Mouse (Mus musculus): Measurements from ENCODE around the gene Hsd17b7. TPM values are rescaled to one million over a fixed set of nuclear protein-coding genes. Genes with fewer than 3 reads are reported as not detected.

Hsd17b7 gene
- polyA plus RNA-seq, 1 experiment from 2014 or later = 12.1 TPM

GRCm38 (mm10) chr1:169911526-169911925 is 57.5 kb downstream of the Hsd17b7 start:
- Histone ChIP-seq H3K27ac (ENCODE audit: low read depth, low read length) (no peak overlapping the region), H3K9ac (ENCODE audit: low read depth, low read length) (no peak overlapping the region), H3K4me2 (no peak overlapping the region), H3K4me3 (ENCODE audit: low read depth, low read length) (no peak overlapping the region), H3K27me3 (replicated peaks; ENCODE audit: control insufficient read depth, insufficient read depth, low read length) (no peaks in the 10 kb centered on the region), H3K4me1 (replicated peaks; ENCODE audit: control insufficient read depth, insufficient read depth, low read length) (no peaks in the 10 kb centered on the region), H3K36me3 (ENCODE audit: control insufficient read depth, insufficient read depth, low read length) (no peaks in the 10 kb centered on the region), H3K9me3 (ENCODE audit: control insufficient read depth, low read length) (no peaks in the 10 kb centered on the region)
- WGBS = 65% methylated on average over 6 of the region's 6 CpGs
- DNase-seq (ENCODE audit: low spot score) (no peak), ATAC-seq (replicated peaks; ENCODE audit: low FRiP score) (no peak)

GRCm38 (mm10) chr1:169910751-169911150 is 58.3 kb downstream of the Hsd17b7 start:
- Histone ChIP-seq H3K9me3 (ENCODE audit: control insufficient read depth, low read length) (no peaks in the 10 kb centered on the region), H3K27me3 (replicated peaks; ENCODE audit: control insufficient read depth, insufficient read depth, low read length) (no peaks in the 10 kb centered on the region), H3K4me1 (replicated peaks; ENCODE audit: control insufficient read depth, insufficient read depth, low read length) (no peaks in the 10 kb centered on the region), H3K4me3 (ENCODE audit: low read depth, low read length) (no peak overlapping the region), H3K9ac (ENCODE audit: low read depth, low read length) (no peak overlapping the region), H3K27ac (ENCODE audit: low read depth, low read length) (no peak overlapping the region), H3K4me2 (no peak overlapping the region), H3K36me3 (ENCODE audit: control insufficient read depth, insufficient read depth, low read length) (no peaks in the 10 kb centered on the region)
- 76% methylated on average over 7 of the region's 7 CpGs for WGBS
- DNase-seq (ENCODE audit: low spot score) (no peak), ATAC-seq (replicated peaks; ENCODE audit: low FRiP score) (no peak)

GRCm38 (mm10) chr1:169909659-169910058 is 59.4 kb downstream of the Hsd17b7 start:
- Histone ChIP-seq H3K4me1 (replicated peaks; ENCODE audit: control insufficient read depth, insufficient read depth, low read length) (no peaks in the 10 kb centered on the region), H3K4me3 (ENCODE audit: low read depth, low read length) (no peak overlapping the region), H3K9me3 (ENCODE audit: control insufficient read depth, low read length) (no peaks in the 10 kb centered on the region), H3K27me3 (replicated peaks; ENCODE audit: control insufficient read depth, insufficient read depth, low read length) (no peaks in the 10 kb centered on the region), H3K27ac (ENCODE audit: low read depth, low read length) (no peak overlapping the region), H3K36me3 (ENCODE audit: control insufficient read depth, insufficient read depth, low read length) (no peaks in the 10 kb centered on the region), H3K9ac (ENCODE audit: low read depth, low read length) (no peak overlapping the region), H3K4me2 (no peak overlapping the region)
- DNase-seq (ENCODE audit: low spot score) = no peak
- 83% methylated on average over 6 of the region's 6 CpGs for WGBS
- ATAC-seq (replicated peaks; ENCODE audit: low FRiP score) = no peak

- Histone ChIP-seq H3K4me1 (replicated peaks; ENCODE audit: control insufficient read depth, insufficient read depth, low read length) (no peaks in the 10 kb centered on the region), H3K27me3 (replicated peaks; ENCODE audit: control insufficient read depth, insufficient read depth, low read length) (no peaks in the 10 kb centered on the region), H3K9ac (ENCODE audit: low read depth, low read length) (no peak overlapping the region), H3K9me3 (ENCODE audit: control insufficient read depth, low read length) (no peaks in the 10 kb centered on the region), H3K36me3 (ENCODE audit: control insufficient read depth, insufficient read depth, low read length) (no peaks in the 10 kb centered on the region), H3K27ac (ENCODE audit: low read depth, low read length) (no peak overlapping the region), H3K4me3 (ENCODE audit: low read depth, low read length) (no peak overlapping the region), H3K4me2 (no peak overlapping the region)
- no peak for DNase-seq (ENCODE audit: low spot score)
- 80% methylated on average over 5 of the region's 5 CpGs for WGBS
- ATAC-seq (replicated peaks; ENCODE audit: low FRiP score) = no peak
Measured at GRCm38 (mm10) chr1:169909163-169909562, 59.9 kb downstream of the Hsd17b7 start.

- ATAC-seq (replicated peaks; ENCODE audit: low FRiP score) (no peak), DNase-seq (ENCODE audit: low spot score) (no peak)
- no peak overlapping the region for H3K27ac ChIP-seq (ENCODE audit: low read depth, low read length)
- no peak overlapping the region for H3K9ac ChIP-seq (ENCODE audit: low read depth, low read length)
- no peaks in the 10 kb centered on the region for H3K27me3 ChIP-seq (replicated peaks; ENCODE audit: control insufficient read depth, insufficient read depth, low read length)
- H3K36me3 ChIP-seq (ENCODE audit: control insufficient read depth, insufficient read depth, low read length) = no peaks in the 10 kb centered on the region
- WGBS = 81% methylated on average over 3 of the region's 3 CpGs
- H3K4me3 ChIP-seq (ENCODE audit: low read depth, low read length) = no peak overlapping the region
- no peaks in the 10 kb centered on the region for H3K4me1 ChIP-seq (replicated peaks; ENCODE audit: control insufficient read depth, insufficient read depth, low read length)
- no peaks in the 10 kb centered on the region for H3K9me3 ChIP-seq (ENCODE audit: control insufficient read depth, low read length)
- no peak overlapping the region for H3K4me2 ChIP-seq
Measured at GRCm38 (mm10) chr1:169900771-169901336, 68.2 kb downstream of the Hsd17b7 start.

Other genes starting within 250 kb of the Hsd17b7 start
- 0.95 and 1.4 TPM in 2 replicates for gene Rgs4, start 221.6 kb downstream of the Hsd17b7 start, polyA plus RNA-seq (2014; fragmentation: Nextera tagmentation; extraction: Ambion mirVana)
- not detected in 2 replicates for gene Ccdc190, start 40.6 kb downstream of the Hsd17b7 start, polyA plus RNA-seq (2014; fragmentation: Nextera tagmentation; extraction: Ambion mirVana)
- 7.1 and 9.8 TPM in 2 replicates for gene Ddr2, start 141.5 kb upstream of the Hsd17b7 start, polyA plus RNA-seq (2014; fragmentation: Nextera tagmentation; extraction: Ambion mirVana)
- 59.6 and 60.0 TPM in 2 replicates for gene Uap1, start 205.7 kb upstream of the Hsd17b7 start, polyA plus RNA-seq (2014; fragmentation: Nextera tagmentation; extraction: Ambion mirVana)
- gene Uhmk1, start 246.2 kb upstream of the Hsd17b7 start, polyA plus RNA-seq (2014; fragmentation: Nextera tagmentation; extraction: Ambion mirVana) = 16.0 and 17.0 TPM in 2 replicates

Measured in liver, embryonic 11.5 days (tissue).